Mouse (Mus musculus) G1E (cell line): ENCODE results near the gene Sv2c.

Source experiments
- CTCF ChIP-seq: IDR thresholded peaks from 2 replicates; pipeline ENCODE4 v1.5.1; 2012; ENCODE audit warnings: low read depth, low read length, inconsistent platforms, mixed read lengths
- GATA1 ChIP-seq: IDR thresholded peaks from 2 replicates; pipeline ENCODE4 v1.6.1; 2012; ENCODE audit warnings: borderline replicate concordance, low read length, inconsistent platforms, mixed read lengths
- TAL1 ChIP-seq: conservative IDR thresholded peaks from 2 replicates; pipeline ENCODE4 v1.6.1; 2012; ENCODE audit warnings: low read depth, low read length, inconsistent platforms, mixed read lengths

DNA sequence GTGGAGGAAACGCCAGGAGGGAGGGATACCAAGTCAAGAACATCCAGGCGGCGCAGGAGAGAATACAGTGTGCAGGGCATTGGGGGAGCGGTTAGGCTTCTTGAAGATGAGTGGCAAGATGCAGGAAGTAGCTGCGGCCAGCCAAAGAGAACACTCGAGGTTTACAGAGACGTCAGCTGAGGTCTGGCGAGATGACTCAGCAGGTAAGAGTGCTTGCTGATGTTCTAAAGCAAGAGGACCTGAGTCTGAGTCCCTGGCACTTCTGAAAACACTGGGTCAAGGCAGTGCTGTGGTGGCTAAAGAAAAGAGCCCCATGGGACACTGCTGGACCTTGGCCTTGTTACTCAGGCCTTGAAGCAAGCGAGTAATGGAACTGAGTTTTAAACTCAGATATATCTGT lies 144.2 kb downstream of the Sv2c start:
- TF ChIP-seq GATA1 (no peak), CTCF (no peak), TAL1 (no peak)
